Mouse (Mus musculus) CH12.LX (cell line): ENCODE measurements around the gene Mrgpre. TPM values are rescaled to one million over a fixed set of nuclear protein-coding genes. Genes with fewer than 3 reads are reported as not detected.

Source experiments
- DNase-seq: peaks from one replicate; pipeline ENCODE4 v3.0.0-alpha.2; 2013; ENCODE audit errors: extremely low read depth
- H3K27ac ChIP-seq: 2 replicates; pipeline ENCODE4 v1.5.1; 2012; ENCODE audit warnings: low read depth, mild to moderate bottlenecking, control low read depth, moderate library complexity; ENCODE audit not compliant: insufficient read depth
- H3K27me3 ChIP-seq: replicated peaks from 2 replicates; pipeline ENCODE3; 2012; ENCODE audit warnings: inconsistent platforms
- H3K36me3 ChIP-seq, 2 experiments: replicated peaks in 1 of 2; 2 replicates each; pipeline versions ENCODE3 to v1.6.1; 2012; ENCODE audit warnings: inconsistent platforms in 1 of 2, low read length in 1 of 2, mild to moderate bottlenecking in 1 of 2, mixed read lengths in 1 of 2, moderate library complexity in 1 of 2; ENCODE audit not compliant: control insufficient read depth in 1 of 2, insufficient read depth in 1 of 2
- H3K4me1 ChIP-seq, 2 experiments: 2 replicates each; pipeline ENCODE4 v1.6.1; 2012; ENCODE audit warnings: inconsistent platforms in 1 of 2, moderate library complexity in 1 of 2; ENCODE audit not compliant: insufficient read depth in 2 of 2, control insufficient read depth in 1 of 2
- H3K4me2 ChIP-seq: 2 replicates; pipeline ENCODE4 v1.6.1; 2012; ENCODE audit warnings: low read depth, mild to moderate bottlenecking, control low read depth; ENCODE audit not compliant: poor library complexity, insufficient read depth, severe bottlenecking
- H3K4me3 ChIP-seq, 3 experiments: fragments of 150-350 bp in 1 of 3; sonication (generic) in 1 of 3; replicated peaks in 1 of 3; 2 replicates each; pipeline versions ENCODE3 to v1.5.1; 2011 to 2012; ENCODE audit warnings: low read depth in 2 of 3, low read length in 2 of 3, mild to moderate bottlenecking in 2 of 3, moderate library complexity in 2 of 3, control low read depth in 1 of 3, improper control_type of control experiment in 1 of 3, inconsistent platforms in 1 of 3, mixed read lengths in 1 of 3; ENCODE audit not compliant: poor library complexity in 1 of 3
- H3K79me2 ChIP-seq: replicated peaks from 2 replicates; pipeline ENCODE4 v1.6.1; 2012; ENCODE audit warnings: mild to moderate bottlenecking, moderate library complexity; ENCODE audit not compliant: control insufficient read depth, poor library complexity, insufficient read depth, severe bottlenecking; ENCODE audit errors: extremely low read depth
- H3K9ac ChIP-seq: 2 replicates; pipeline ENCODE4 v1.6.1; 2012; ENCODE audit warnings: low read depth, mild to moderate bottlenecking, control low read depth, moderate library complexity; ENCODE audit not compliant: insufficient read depth
- H3K9me3 ChIP-seq: replicated peaks from 2 replicates; pipeline ENCODE3; 2012; ENCODE audit warnings: low read length, inconsistent platforms, mixed read lengths
- HCFC1 ChIP-seq: IDR thresholded peaks from 2 replicates; pipeline ENCODE4 v1.6.1; 2012; ENCODE audit warnings: low read depth, mild to moderate bottlenecking, inconsistent platforms, low read length, improper control_type of control experiment
- JUND ChIP-seq: conservative IDR thresholded peaks from 2 replicates; pipeline ENCODE4 v1.6.1; 2011; ENCODE audit warnings: low read depth, low read length, improper control_type of control experiment
- KAT2A ChIP-seq: IDR thresholded peaks from 2 replicates; pipeline ENCODE4 v1.6.1; 2012; ENCODE audit warnings: low read length, improper control_type of control experiment, inconsistent platforms; ENCODE audit not compliant: insufficient replicate concordance
- MAFK ChIP-seq: IDR thresholded peaks from 2 replicates; pipeline ENCODE4 v1.6.1; 2011; ENCODE audit warnings: low read length, improper control_type of control experiment; ENCODE audit not compliant: insufficient replicate concordance
- MAX ChIP-seq: IDR thresholded peaks from 2 replicates; pipeline ENCODE4 v1.6.1; 2011; ENCODE audit warnings: low read length, improper control_type of control experiment
- MEF2A ChIP-seq: IDR thresholded peaks from 2 replicates; pipeline ENCODE4 v1.6.1; 2014; ENCODE audit warnings: low read depth, mild to moderate bottlenecking, inconsistent platforms, low read length, improper control_type of control experiment, borderline replicate concordance
- NELFE ChIP-seq: IDR thresholded peaks from 2 replicates; pipeline ENCODE4 v1.6.1; 2011; ENCODE audit warnings: low read depth, low read length, improper control_type of control experiment
- POLR2A ChIP-seq: IDR thresholded peaks from 2 replicates; pipeline ENCODE4 v1.6.1; 2011; ENCODE audit warnings: low read depth, mild to moderate bottlenecking, improper control_type of control experiment, low read length
- RAD21 ChIP-seq: IDR thresholded peaks from 2 replicates; pipeline ENCODE4 v1.6.1; 2011; ENCODE audit warnings: low read depth, mild to moderate bottlenecking, low read length, improper control_type of control experiment, moderate library complexity
- SIN3A ChIP-seq: IDR thresholded peaks from 2 replicates; pipeline ENCODE4 v1.6.1; 2012; ENCODE audit warnings: low read length, improper control_type of control experiment, inconsistent platforms
- SMC3 ChIP-seq: IDR thresholded peaks from 2 replicates; pipeline ENCODE4 v1.6.1; 2011; ENCODE audit warnings: low read depth, low read length, improper control_type of control experiment
- ZC3H11A ChIP-seq: IDR thresholded peaks from 2 replicates; pipeline ENCODE4 v1.6.1; 2012; ENCODE audit warnings: low read depth, mild to moderate bottlenecking, inconsistent platforms, low read length, improper control_type of control experiment
- ZKSCAN1 ChIP-seq: IDR thresholded peaks from 2 replicates; pipeline ENCODE4 v1.6.1; 2012; ENCODE audit warnings: low read depth, inconsistent platforms, low read length, improper control_type of control experiment, borderline replicate concordance
- dilution Hi-C: fragments of 300-500 bp; cut with MboI; formaldehyde crosslinking; loops from 2 replicates; pipeline ENCODE4 v1.14.3; 2020; ENCODE audit warnings: low sequenced_read_pairs; ENCODE audit not compliant: extremely low pct_unique_long_range_greater_than_20kb, extremely low pct_ligation_motif_present
- in situ Hi-C: fragments of 300-500 bp; cut with MboI; formaldehyde crosslinking; loops from 3 replicates; pipeline ENCODE4 v1.14.3; 2019; ENCODE audit warnings: low sequenced_read_pairs, low pct_ligation_motif_present, low pct_unique_long_range_greater_than_20kb, mixed read lengths
- polyA plus RNA-seq: library from polyadenylated mRNA; unstranded; fragments of >175 nt; gene quantifications from 2 replicates; pipeline ENCODE4 v1.2.1, GENCODE M21; 2012; ENCODE audit warnings: low read depth; ENCODE audit not compliant: insufficient read length
- total RNA-seq, 2 experiments: library from RNA; depleted of rRNA; stranded (reverse); fragments of 300-350 nt in 1 of 2; fragments of >200 nt in 1 of 2; gene quantifications; 2 replicates each; pipeline ENCODE4 v1.2.3; 2012 to 2014

The Mrgpre gene
- total and polyA plus RNA-seq, 3 experiments, result 0.68 to 3.5 (median 1.3) TPM

DNA sequence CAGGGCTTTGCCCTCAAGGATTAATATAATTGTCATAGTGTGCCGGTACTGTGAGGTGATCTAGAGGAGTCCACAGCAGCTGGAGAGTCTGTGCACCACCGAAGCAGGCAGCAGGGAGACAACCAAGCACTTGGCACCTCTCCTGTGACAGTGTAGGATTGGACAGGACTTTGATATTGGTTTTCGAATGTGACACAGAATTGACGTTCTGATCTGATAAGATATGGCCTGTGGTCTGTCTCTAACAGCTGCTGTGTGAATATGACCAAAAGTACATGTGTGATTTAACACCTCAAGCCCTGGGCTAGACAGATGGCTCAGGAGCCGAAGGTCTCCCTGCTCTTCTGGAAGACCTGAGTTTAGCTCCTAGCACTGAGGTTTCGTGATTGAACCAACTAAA lies 16.0 kb downstream of the Mrgpre start:
- Histone ChIP-seq H3K9me3 (peaks cover 4% of the 10 kb centered on the region), H3K4me1 (no peaks in the 10 kb centered on the region), H3K27ac (no peak overlapping the region), H3K36me3 (no peaks in the 10 kb centered on the region), H3K9ac (no peak overlapping the region), H3K4me3 (no peak overlapping the region), H3K79me2 (no peaks in the 10 kb centered on the region), H3K4me2 (no peak overlapping the region), H3K27me3 (peaks cover 72% of the 10 kb centered on the region)
- TF ChIP-seq ZC3H11A (no peak), ZKSCAN1 (no peak), SIN3A (no peak)
- dilution Hi-C loops, result no loop called here
- in situ Hi-C loops, result no loop called here
- DNase-seq, result no peak

DNA sequence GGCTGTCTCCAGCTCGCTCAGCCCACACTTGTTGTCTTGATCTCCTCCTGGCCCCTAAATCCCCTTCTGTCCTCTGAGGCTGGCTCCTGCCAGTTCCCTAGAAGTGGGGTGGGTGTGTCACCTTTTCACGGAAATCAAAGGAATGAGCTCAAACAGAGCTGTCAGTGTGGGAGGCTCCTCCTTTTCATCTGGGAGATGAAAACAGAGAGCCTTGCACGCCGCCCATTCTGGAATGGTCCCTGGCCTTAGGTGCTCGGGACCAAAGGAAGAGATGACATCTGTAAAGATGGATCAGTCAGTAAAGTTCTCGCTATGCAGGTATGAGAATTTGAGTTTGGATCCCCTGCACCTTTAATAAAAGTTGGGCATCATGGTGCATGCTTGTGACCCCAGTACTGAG lies 17.4 kb downstream of the Mrgpre start, which contains the start of gene Mrgprg:
TSS of gene Mrgprg (minus strand) at position 101 of the 400 bp plus-strand sequence.
- Histone ChIP-seq H3K36me3 (no peaks in the 10 kb centered on the region), H3K4me1 (no peaks in the 10 kb centered on the region), H3K4me3 (no peak within 1 kb of the TSS), H3K27ac (no peak within 1 kb of the TSS), H3K9ac (no peak within 1 kb of the TSS), H3K79me2 (no peaks in the 10 kb centered on the region), H3K9me3 (no peaks in the 10 kb centered on the region), H3K4me2 (no peak within 1 kb of the TSS), H3K27me3 (peaks cover 85% of the 10 kb centered on the region)
- in situ Hi-C loops (no loop called here), dilution Hi-C loops (no loop called here)
- DNase-seq, result no peak
- TF ChIP-seq HCFC1 (no peak), RAD21 (no peak), SMC3 (no peak), MEF2A (no peak)

- in situ Hi-C loops, result loop anchor here (5.0 kb wide), 1 partner anchor 168 kb away; no protein-coding TSS in a partner anchor
- no peaks in the 10 kb centered on the region for H3K79me2 ChIP-seq
- no peak for DNase-seq
Measured at GRCm38 (mm10) chr7:143764876-143765530, 19.3 kb downstream of the Mrgpre start.

More at GRCm38 (mm10) chr7:143764876-143765530, 19.3 kb downstream of the Mrgpre start:
- dilution Hi-C loops, result no loop called here
- no peak overlapping the region for H3K4me3 ChIP-seq
- TF ChIP-seq MAX, result no peak
- no peak for TF ChIP-seq POLR2A
- no peak for TF ChIP-seq NELFE
- TF ChIP-seq KAT2A, result no peak
- no peak for TF ChIP-seq JUND
- TF ChIP-seq MAFK, result no peak
- TF ChIP-seq, all 38 proteins: peak for 0
- H3K9me3 ChIP-seq, result no peaks in the 10 kb centered on the region
- H3K27me3 ChIP-seq, result peaks cover 76% of the 10 kb centered on the region
- H3K36me3 ChIP-seq, result no peaks in the 10 kb centered on the region
- no peaks in the 10 kb centered on the region for H3K4me1 ChIP-seq
- no peak overlapping the region for H3K27ac ChIP-seq
- no peak overlapping the region for H3K4me2 ChIP-seq
- no peak overlapping the region for H3K9ac ChIP-seq
